Mouse (Mus musculus): ENCODE results near the gene Zc3h12d. TPM values are rescaled to one million over a fixed set of nuclear protein-coding genes. Genes with fewer than 3 reads are reported as not detected.

Gene Zc3h12d
- polyA plus RNA-seq, 1 experiment from 2014 or later: 0.21 TPM

Small RNA genes lying within 50 kb of the gene (microRNA-seq; reads per million reads assigned to microRNA genes)
- gene Mir5104 (ENCODE audit: borderline number of aligned reads): 0.52 reads per million

Other genes starting within 250 kb of the Zc3h12d start
- 3.0 and 4.0 TPM in 2 replicates for gene Lrp11, start 242.7 kb upstream of the Zc3h12d start, polyA plus RNA-seq (2015; fragmentation: Nextera tagmentation; extraction: Ambion mirVana)
- gene Nup43, start 165.0 kb upstream of the Zc3h12d start, polyA plus RNA-seq (2015; fragmentation: Nextera tagmentation; extraction: Ambion mirVana): 38.2 and 38.3 TPM in 2 replicates
- 124 and 128 TPM in 2 replicates for gene Pcmt1, start 151.3 kb upstream of the Zc3h12d start, polyA plus RNA-seq (2015; fragmentation: Nextera tagmentation; extraction: Ambion mirVana)
- 8.7 and 9.0 TPM in 2 replicates for gene Lats1, start 151.3 kb upstream of the Zc3h12d start, polyA plus RNA-seq (2015; fragmentation: Nextera tagmentation; extraction: Ambion mirVana)
- 53.7 and 58.5 TPM in 2 replicates for gene Katna1, start 106.5 kb upstream of the Zc3h12d start, polyA plus RNA-seq (2015; fragmentation: Nextera tagmentation; extraction: Ambion mirVana)
- gene Ginm1, start 39.6 kb upstream of the Zc3h12d start, polyA plus RNA-seq (2015; fragmentation: Nextera tagmentation; extraction: Ambion mirVana): 86.8 and 87.3 TPM in 2 replicates
- 36.7 and 37.5 TPM in 2 replicates for gene Ppil4, start 39.6 kb upstream of the Zc3h12d start, polyA plus RNA-seq (2015; fragmentation: Nextera tagmentation; extraction: Ambion mirVana)
- gene Tab2, start 123.8 kb downstream of the Zc3h12d start, polyA plus RNA-seq (2015; fragmentation: Nextera tagmentation; extraction: Ambion mirVana): 20.7 and 23.2 TPM in 2 replicates

Measured in embryonic facial prominence, embryonic 15.5 days (tissue).